ENCODE assay signal across 12 mouse cellular contexts in the genomic region with DNA sequence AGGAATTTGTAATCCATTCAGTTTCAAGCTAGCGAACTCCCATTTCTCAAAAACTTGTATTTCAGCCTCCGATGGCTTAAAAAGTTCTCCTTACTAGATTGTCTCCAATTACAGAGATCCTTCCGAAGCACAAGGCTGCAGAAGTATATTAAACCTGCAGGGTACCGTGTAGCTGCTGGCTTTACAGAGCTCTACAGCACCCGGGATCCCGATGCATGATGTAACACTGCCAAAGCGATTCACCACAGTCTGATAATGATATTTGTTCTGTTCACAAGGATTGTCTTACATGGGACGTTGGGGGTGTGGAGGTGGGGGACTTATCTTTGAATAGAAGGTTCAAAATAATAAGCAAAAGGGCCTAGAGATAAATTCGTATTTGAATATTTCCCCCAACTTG.
"Had no signal": no experiment of that assay in that cellular context is flagged by ENCODE, and none has a peak within 500 bp of the region (broad histone marks: within the 10 kb centered on the region; RNA-seq: fewer than 3 reads in every experiment).

No protein-coding gene starts in this region.

- H3K9ac ChIP-seq: limb, embryonic 13.5 days; liver, embryonic 14.5 days; neural tube, embryonic 13.5 days had no signal

- H3K4me2 ChIP-seq: limb, embryonic 13.5 days; neural tube, embryonic 13.5 days had no signal

- H3K4me3 ChIP-seq: limb, embryonic 13.5 days; neural tube, embryonic 13.5 days had no signal

- H3K27ac ChIP-seq: limb, embryonic 13.5 days; liver, embryonic 14.5 days; neural tube, embryonic 13.5 days had no signal

- H3K36me3 ChIP-seq: limb, embryonic 13.5 days; neural tube, embryonic 13.5 days had no signal

- H3K4me1 ChIP-seq: limb, embryonic 13.5 days had no signal

- H3K27me3 ChIP-seq: neural tube, embryonic 13.5 days had no signal

- H3K9me3 ChIP-seq: limb, embryonic 13.5 days; neural tube, embryonic 13.5 days had no signal

- DNase-seq: kidney, adult 8-10 months; kidney, postnatal 36 days; left cerebral cortex, postnatal 4 days; lung, adult 18-20 months; retina, postnatal 1 day; right cerebral cortex, postnatal 4 days; spleen, adult 18-20 months; thymus, adult 18-20 months; thymus, postnatal 14 days had no signal
